Mouse (Mus musculus) gastrocnemius, adult 2 months (tissue): ENCODE results near the gene 6430571L13Rik. TPM values are rescaled to one million over a fixed set of nuclear protein-coding genes. Genes with fewer than 3 reads are reported as not detected.

Experiments used
- DNase-seq: peaks from one replicate; pipeline ENCODE4 v3.0.0; 2022
- H3K27ac ChIP-seq: fragments of 200-600 bp; 2 replicates; pipeline ENCODE4 v1.8.1; 2022; ENCODE audit warnings: mild to moderate bottlenecking
- H3K4me3 ChIP-seq: fragments of 200-600 bp; 2 replicates; pipeline ENCODE4 v1.8.1; 2022; ENCODE audit warnings: mild to moderate bottlenecking, moderate library complexity
- CTCF ChIP-seq: fragments of 200-600 bp; IDR thresholded peaks from 2 replicates; pipeline ENCODE4 v1.8.1; 2022; ENCODE audit warnings: antibody characterized with exemption, mild to moderate bottlenecking, moderate library complexity
- intact Hi-C: fragments of 180-260 bp; cut with DNase I; formaldehyde crosslinking; loops from one replicate; pipeline ENCODE4 v1.15.1; 2025
- total RNA-seq, 2 experiments: library from RNA; stranded (reverse); gene quantifications; 2 replicates each; pipeline ENCODE4 v1.2.3; 2021

6430571L13Rik gene
- total RNA-seq, 2 experiments from 2014 or later: 37.9 to 49.6 TPM

- no peak overlapping the region for H3K27ac ChIP-seq
- no peak for DNase-seq
- H3K4me3 ChIP-seq: no peak overlapping the region
- no peak for TF ChIP-seq CTCF
- intact Hi-C loops: no loop called here
Measured at GRCm38 (mm10) chr9:107333686-107334085, 6.7 kb upstream of the 6430571L13Rik start.

GRCm38 (mm10) chr9:107334356-107334755 lies 6.0 kb upstream of the 6430571L13Rik start:
- DNase-seq: no peak
- Histone ChIP-seq H3K4me3 (no peak overlapping the region), H3K27ac (no peak overlapping the region)
- no peak for TF ChIP-seq CTCF
- intact Hi-C loops: no loop called here

GRCm38 (mm10) chr9:107335046-107335445 lies 5.4 kb upstream of the 6430571L13Rik start:
- intact Hi-C loops: loop anchor here (5.0 kb wide), 2 partner anchors 103 to 443 kb away; partner anchors contain the start of genes Dock3 and Manf
- no peak for TF ChIP-seq CTCF
- DNase-seq: no peak
- Histone ChIP-seq H3K4me3 (no peak overlapping the region), H3K27ac (no peak overlapping the region)

- peak overlapping the region; percentile 28; the same call in 1 of the 2 replicates for H3K27ac ChIP-seq
- intact Hi-C loops: loop anchor here (1.0 to 5.0 kb wide), 3 partner anchors 42 to 444 kb away; partner anchors contain the start of genes Dock3 and Manf
- peak; percentile 81 for DNase-seq
- H3K4me3 ChIP-seq: no peak overlapping the region
- TF ChIP-seq CTCF: peak; percentile 100
Measured at GRCm38 (mm10) chr9:107335909-107336308, 4.5 kb upstream of the 6430571L13Rik start.

- no peak for TF ChIP-seq CTCF
- DNase-seq: no peak
- Histone ChIP-seq H3K4me3 (no peak overlapping the region), H3K27ac (no peak overlapping the region)
- intact Hi-C loops: loop anchor here (1.0 to 5.0 kb wide), 3 partner anchors 42 to 444 kb away; partner anchors contain the start of genes Dock3 and Manf
Measured at GRCm38 (mm10) chr9:107336386-107336785, 4.0 kb upstream of the 6430571L13Rik start.

GRCm38 (mm10) chr9:107338172-107338883 lies 2.1 kb upstream of the 6430571L13Rik start, which contains the start of gene Hemk1:
Gene Hemk1, minus strand, starts transcription at chr9:107338350.
- intact Hi-C loops: loop anchor here (5.0 kb wide), 2 partner anchors 106 to 446 kb away; partner anchors contain the start of genes Dock3 and Manf
- peak; percentile 86 for DNase-seq
- Histone ChIP-seq H3K27ac (peak within 1 kb of the TSS; percentile 90), H3K4me3 (peak within 1 kb of the TSS; percentile 84)
- no peak for TF ChIP-seq CTCF

GRCm38 (mm10) chr9:107340911-107341645 lies 676 bp downstream of the 6430571L13Rik start:
- intact Hi-C loops: no loop called here
- DNase-seq: peak; percentile 63
- no peak for TF ChIP-seq CTCF
- H3K4me3 ChIP-seq: peak overlapping the region; percentile 88
- H3K27ac ChIP-seq: peak overlapping the region; percentile 94

- Histone ChIP-seq H3K4me3 (peak overlapping the region; percentile 88), H3K27ac (peak overlapping the region; percentile 94)
- intact Hi-C loops: no loop called here
- peak; percentile 35 for DNase-seq
- TF ChIP-seq CTCF: no peak
Measured at GRCm38 (mm10) chr9:107342201-107342709, 1.9 kb downstream of the 6430571L13Rik start.

- no peak for TF ChIP-seq CTCF
- intact Hi-C loops: no loop called here
- Histone ChIP-seq H3K4me3 (peak overlapping the region; percentile 88), H3K27ac (peak overlapping the region; percentile 94)
- peak; percentile 87 for DNase-seq
Measured at GRCm38 (mm10) chr9:107343146-107343943, 2.9 kb downstream of the 6430571L13Rik start.

- H3K27ac ChIP-seq: peak overlapping the region; percentile 94
- DNase-seq: peak; percentile 47
- intact Hi-C loops: no loop called here
- no peak for TF ChIP-seq CTCF
- peak overlapping the region; percentile 88 for H3K4me3 ChIP-seq
Measured at GRCm38 (mm10) chr9:107344027-107344426, 3.6 kb downstream of the 6430571L13Rik start.

GRCm38 (mm10) chr9:107346081-107346480 lies 5.7 kb downstream of the 6430571L13Rik start:
- no peak overlapping the region for H3K4me3 ChIP-seq
- peak overlapping the region; percentile 75; the same call in 1 of the 2 replicates for H3K27ac ChIP-seq
- intact Hi-C loops: no loop called here
- no peak for DNase-seq
- no peak for TF ChIP-seq CTCF

- Histone ChIP-seq H3K4me3 (peak overlapping the region; percentile 36), H3K27ac (peak overlapping the region; percentile 75)
- intact Hi-C loops: no loop called here
- TF ChIP-seq CTCF: no peak
- DNase-seq: peak; percentile 72
Measured at GRCm38 (mm10) chr9:107347586-107348183, 7.3 kb downstream of the 6430571L13Rik start.
